Mouse (Mus musculus) neural tube, embryonic 11.5 days (tissue): ENCODE measurements around the gene Ccnl2. TPM values are rescaled to one million over a fixed set of nuclear protein-coding genes. Genes with fewer than 3 reads are reported as not detected.

Source experiments
- ATAC-seq: fragments of 200-750 bp; cut with Nextera tagmentation; 2 replicates; pipeline ENCODE4 v1.8.0; 2017; ENCODE audit warnings: moderate number of reproducible peaks, mild to moderate bottlenecking, moderate TSS enrichment, moderate library complexity; ENCODE audit not compliant: insufficient read depth, low FRiP score, low TSS enrichment
- DNase-seq: peaks from one replicate; pipeline ENCODE4 v3.0.0-alpha.2; 2015; ENCODE audit warnings: low spot score
- H3K27ac ChIP-seq: fragments of 300-500 bp; sonication (generic); 2 replicates; pipeline ENCODE4 v1.5.1; 2014; ENCODE audit warnings: low read depth, mild to moderate bottlenecking, low read length
- H3K27me3 ChIP-seq: fragments of 300-500 bp; sonication (generic); 2 replicates; pipeline ENCODE4 v1.6.1; 2014; ENCODE audit warnings: mild to moderate bottlenecking, low read length, mixed read lengths; ENCODE audit not compliant: control insufficient read depth, insufficient read depth
- H3K36me3 ChIP-seq: fragments of 300-500 bp; sonication (generic); 2 replicates; pipeline ENCODE4 v1.6.1; 2014; ENCODE audit warnings: mild to moderate bottlenecking, low read length, moderate library complexity, mixed read lengths; ENCODE audit not compliant: control insufficient read depth, insufficient read depth
- H3K4me1 ChIP-seq: fragments of 300-500 bp; sonication (generic); 2 replicates; pipeline ENCODE4 v1.6.1; 2014; ENCODE audit warnings: low read length, mixed read lengths; ENCODE audit not compliant: control insufficient read depth, insufficient read depth
- H3K4me2 ChIP-seq: fragments of 300-500 bp; sonication (generic); 2 replicates; pipeline ENCODE4 v1.6.1; 2014; ENCODE audit warnings: low read depth, mild to moderate bottlenecking, moderate library complexity
- H3K4me3 ChIP-seq: fragments of 300-500 bp; sonication (generic); 2 replicates; pipeline ENCODE4 v1.5.1; 2014; ENCODE audit warnings: low read depth, low read length
- H3K9ac ChIP-seq: fragments of 300-500 bp; sonication (generic); 2 replicates; pipeline ENCODE4 v1.6.1; 2014; ENCODE audit warnings: mild to moderate bottlenecking, low read length
- H3K9me3 ChIP-seq: fragments of 300-500 bp; sonication (generic); 2 replicates; pipeline ENCODE4 v1.6.1; 2016; ENCODE audit warnings: low read length; ENCODE audit not compliant: control insufficient read depth
- WGBS: fragments of 180-500 bp; shearing (Covaris S2); extraction: QIAGEN DNeasy Blood & Tissue Kit; methylation state at CpG from one replicate; pipeline ENCODE4 v1.1.7; 2014; 5-methylcytosine and 5-hydroxymethylcytosine counted together
- polyA plus RNA-seq: library from polyadenylated mRNA; unstranded; fragments of >200 nt; fragmentation: Nextera tagmentation; extraction: Ambion mirVana; gene quantifications from 2 replicates; pipeline ENCODE4 v1.2.1, GENCODE M21; 2014

The Ccnl2 gene
- polyA plus RNA-seq, 1 experiment from 2014 or later = 188 TPM

DNA sequence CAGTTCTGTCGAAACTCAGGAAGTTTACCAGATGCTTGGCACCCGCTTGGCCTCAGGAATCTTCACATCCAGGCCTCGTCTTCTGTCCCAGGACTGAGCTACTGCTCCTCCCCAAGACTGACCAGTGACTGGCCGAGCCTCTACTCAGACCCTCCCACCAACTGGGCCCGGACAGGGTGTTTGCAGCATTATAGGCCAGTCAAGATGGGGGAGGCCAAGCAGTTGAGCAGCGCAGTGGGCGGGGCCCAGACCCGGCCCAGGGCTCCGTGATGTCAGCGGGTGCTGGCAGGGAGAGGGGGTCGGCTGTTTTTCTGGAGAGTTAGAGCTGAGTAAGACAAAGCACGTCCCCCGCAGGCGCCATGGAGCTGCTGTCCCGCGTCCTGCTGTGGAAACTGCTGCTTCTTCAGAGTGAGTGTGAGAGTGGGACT, 27.2 kb downstream of the Ccnl2 start, which contains the start of gene Mxra8:
Gene Mxra8, plus strand, starts transcription at position 198 of the 428 bp plus-strand sequence.
- DNase-seq = peak; percentile 82
- H3K27ac ChIP-seq = no peak within 1 kb of the TSS; the same call in 1 of the 2 replicates
- H3K9ac ChIP-seq = peak within 1 kb of the TSS; percentile 46
- peaks cover 23% of the 10 kb centered on the region for H3K4me1 ChIP-seq
- H3K4me3 ChIP-seq = peak within 1 kb of the TSS; percentile 40
- under 1% methylated on average over 16 of the region's 16 CpGs for WGBS
- peak; percentile 77 for ATAC-seq
- peaks cover 2% of the 10 kb centered on the region; the same call in 1 of the 2 replicates for H3K36me3 ChIP-seq
- peak within 1 kb of the TSS; percentile 57 for H3K4me2 ChIP-seq
- H3K9me3 ChIP-seq = no peaks in the 10 kb centered on the region
- peaks cover 7% of the 10 kb centered on the region for H3K27me3 ChIP-seq

DNA sequence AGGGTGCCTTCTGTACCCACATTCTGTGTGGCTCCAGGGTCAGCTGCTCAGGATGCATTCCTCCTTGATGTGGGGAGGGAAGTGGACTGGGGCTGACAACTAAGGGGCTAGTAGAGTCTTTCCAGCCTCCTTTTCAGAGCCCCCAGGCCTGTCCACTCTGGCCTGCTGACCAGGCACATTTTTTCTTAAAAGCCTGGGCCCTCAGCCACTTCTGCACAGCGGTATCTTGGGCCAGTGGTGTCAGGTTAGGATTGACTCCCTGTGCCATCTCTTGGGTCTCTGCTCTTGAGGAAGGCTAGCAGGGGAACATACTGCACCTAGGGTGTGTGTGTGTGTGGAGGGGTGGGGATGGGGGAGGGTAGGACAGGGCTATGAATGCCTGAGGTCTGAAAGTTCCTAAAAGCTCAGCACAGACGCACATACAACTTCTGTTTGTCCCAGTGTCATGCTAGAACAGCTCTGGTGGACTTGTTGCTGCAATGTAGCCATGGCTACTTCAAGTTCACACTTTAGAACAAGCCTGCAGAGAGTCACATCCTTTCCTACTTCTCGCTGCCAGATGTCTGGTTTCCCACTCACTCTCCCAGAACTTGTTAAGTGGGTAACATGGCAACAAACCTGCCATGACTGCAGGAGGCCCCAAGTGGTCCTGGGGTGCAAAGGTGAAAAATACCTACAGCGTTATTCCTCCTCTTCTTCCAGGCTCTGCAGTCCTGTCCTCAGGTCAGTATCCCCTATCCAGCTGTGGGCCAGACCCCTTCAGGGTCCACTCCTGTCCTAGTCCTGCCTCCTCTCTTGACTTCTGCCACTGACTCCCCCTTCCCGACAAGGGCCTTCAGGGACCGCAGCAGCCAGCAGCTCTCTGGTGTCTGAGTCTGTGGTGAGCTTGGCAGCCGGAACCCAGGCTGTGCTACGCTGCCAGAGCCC, 28.1 kb downstream of the Ccnl2 start:
- H3K4me3 ChIP-seq = peak overlapping the region; percentile 40
- peak overlapping the region; percentile 46 for H3K9ac ChIP-seq
- whole genome bisulfite sequencing = 6% methylated on average over 8 of the region's 8 CpGs
- 0 out of 2 replicates have a peak, but pooled peaks have one; percentile 8 for ATAC-seq
- H3K27ac ChIP-seq = no peak overlapping the region
- peaks cover 7% of the 10 kb centered on the region for H3K27me3 ChIP-seq
- H3K36me3 ChIP-seq = peaks cover 2% of the 10 kb centered on the region; the same call in 1 of the 2 replicates
- H3K4me1 ChIP-seq = peaks cover 23% of the 10 kb centered on the region
- no peak for DNase-seq
- no peaks in the 10 kb centered on the region for H3K9me3 ChIP-seq
- H3K4me2 ChIP-seq = peak overlapping the region; percentile 57

GRCm38 (mm10) chr4:155841003-155841454, 28.7 kb downstream of the Ccnl2 start:
- Histone ChIP-seq H3K4me1 (peaks cover 23% of the 10 kb centered on the region), H3K36me3 (peaks cover 2% of the 10 kb centered on the region; the same call in 1 of the 2 replicates), H3K9ac (peak overlapping the region; percentile 40), H3K9me3 (no peaks in the 10 kb centered on the region), H3K27ac (no peak overlapping the region), H3K4me2 (peak overlapping the region; percentile 57), H3K4me3 (peak overlapping the region; percentile 40), H3K27me3 (peaks cover 7% of the 10 kb centered on the region)
- peak; percentile 53 for DNase-seq
- ATAC-seq = peak; percentile 54
- WGBS = under 1% methylated on average over 32 of the region's 32 CpGs

DNA sequence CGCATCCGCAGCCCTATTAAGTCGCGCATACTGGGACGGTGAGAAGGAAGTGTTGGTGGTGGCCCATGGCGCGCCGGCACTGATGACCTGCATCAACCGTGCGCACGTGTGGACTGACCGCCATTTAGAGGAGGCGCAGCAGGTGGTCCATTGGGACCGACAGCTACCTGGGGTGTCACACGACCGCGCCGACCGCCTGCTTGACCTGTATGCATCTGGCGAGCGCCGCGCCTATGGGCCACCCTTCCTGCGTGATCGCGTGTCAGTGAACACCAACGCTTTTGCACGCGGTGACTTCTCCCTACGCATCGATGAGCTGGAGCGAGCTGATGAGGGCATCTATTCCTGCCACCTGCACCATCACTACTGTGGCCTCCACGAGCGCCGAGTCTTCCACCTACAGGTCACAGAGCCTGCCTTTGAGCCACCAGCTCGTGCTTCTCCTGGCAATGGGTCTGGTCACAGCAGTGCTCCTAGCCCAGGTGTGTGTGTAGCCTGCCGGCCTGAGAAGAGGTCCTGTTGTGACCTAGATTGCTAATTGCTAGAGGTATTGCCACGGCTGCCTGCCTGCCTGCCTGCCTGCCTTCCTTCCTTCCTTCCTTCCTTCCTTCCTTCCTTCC, 29.5 kb downstream of the Ccnl2 start:
- no peaks in the 10 kb centered on the region for H3K9me3 ChIP-seq
- DNase-seq (no peak), ATAC-seq (no peak)
- H3K9ac ChIP-seq = no peak overlapping the region
- H3K27ac ChIP-seq = no peak overlapping the region
- H3K36me3 ChIP-seq = peaks cover 2% of the 10 kb centered on the region; the same call in 1 of the 2 replicates
- 36% methylated on average over 38 of the region's 38 CpGs for WGBS
- peak overlapping the region; percentile 40; the same call in 1 of the 2 replicates for H3K4me3 ChIP-seq
- peak overlapping the region; percentile 57 for H3K4me2 ChIP-seq
- H3K27me3 ChIP-seq = peaks cover 7% of the 10 kb centered on the region
- H3K4me1 ChIP-seq = peaks cover 27% of the 10 kb centered on the region

- Histone ChIP-seq H3K4me3 (no peak overlapping the region), H3K9ac (no peak overlapping the region), H3K4me1 (peaks cover 32% of the 10 kb centered on the region), H3K27me3 (peaks cover 7% of the 10 kb centered on the region), H3K9me3 (no peaks in the 10 kb centered on the region), H3K4me2 (no peak overlapping the region), H3K27ac (no peak overlapping the region), H3K36me3 (peaks cover 2% of the 10 kb centered on the region; the same call in 1 of the 2 replicates)
- no peak for DNase-seq
- ATAC-seq = no peak
- WGBS = 88% methylated on average over 5 of the region's 5 CpGs
Measured at GRCm38 (mm10) chr4:155843231-155843630, 30.9 kb downstream of the Ccnl2 start.

- Histone ChIP-seq H3K36me3 (peaks cover 2% of the 10 kb centered on the region; the same call in 1 of the 2 replicates), H3K4me2 (peak within 1 kb of the TSS; percentile 92), H3K4me1 (peaks cover 18% of the 10 kb centered on the region), H3K27me3 (no peaks in the 10 kb centered on the region), H3K4me3 (peak within 1 kb of the TSS; percentile 93), H3K9me3 (no peaks in the 10 kb centered on the region), H3K27ac (peak within 1 kb of the TSS; percentile 31; the same call in 1 of the 2 replicates), H3K9ac (peak within 1 kb of the TSS; percentile 87)
- ATAC-seq (peak; percentile 89), DNase-seq (peak; percentile 94)
- 3% methylated on average over 46 of the region's 65 CpGs for WGBS
Measured at GRCm38 (mm10) chr4:155846871-155847578, 34.7 kb downstream of the Ccnl2 start, which contains the start of gene Dvl1. Dvl1 (plus strand) TSS chr4:155847402.

- ATAC-seq (peak; percentile 42), DNase-seq (peak; percentile 44)
- H3K4me1 ChIP-seq = peaks cover 18% of the 10 kb centered on the region
- H3K4me2 ChIP-seq = peak overlapping the region; percentile 92
- H3K4me3 ChIP-seq = peak overlapping the region; percentile 93
- WGBS = 2% methylated on average over 61 of the region's 69 CpGs
- H3K27ac ChIP-seq = peak overlapping the region; percentile 31; the same call in 1 of the 2 replicates
- no peaks in the 10 kb centered on the region for H3K27me3 ChIP-seq
- H3K36me3 ChIP-seq = peaks cover 2% of the 10 kb centered on the region; the same call in 1 of the 2 replicates
- H3K9ac ChIP-seq = peak overlapping the region; percentile 87
- H3K9me3 ChIP-seq = no peaks in the 10 kb centered on the region
Measured at GRCm38 (mm10) chr4:155847591-155848352, 35.5 kb downstream of the Ccnl2 start.
